Comparison of ENCODE assay signal across 17 mouse cellular contexts in the genomic region with DNA sequence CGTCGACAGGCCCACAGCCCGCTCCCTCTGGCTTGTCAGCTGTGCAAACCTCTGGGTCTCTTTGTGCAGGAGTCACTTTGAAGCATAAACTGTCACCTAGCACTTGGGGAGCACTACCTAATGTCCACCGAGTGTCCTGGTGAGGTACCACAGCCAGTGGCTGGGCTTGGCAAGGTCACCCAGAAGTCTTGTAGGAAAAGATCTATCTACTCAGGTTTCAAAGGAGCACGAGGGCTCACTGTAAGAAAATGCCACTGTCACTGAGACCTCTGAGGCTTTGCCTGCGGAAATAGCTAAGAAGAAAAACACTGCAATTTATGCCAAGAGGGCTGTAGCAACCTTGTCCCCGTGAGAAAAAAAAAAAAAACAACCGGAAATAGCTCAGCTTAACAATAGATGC. TPM values are rescaled to one million over a fixed set of nuclear protein-coding genes. Genes with fewer than 3 reads are reported as not detected.
A peak's percentile ranks its signal among the peaks of the same experiment; 100 is the strongest.
DNase-seq lines count a peak whose midpoint lies in the region; ATAC-seq lines count a peak whose summit lies in the region.
"Had no signal": no experiment of that assay in that cellular context is flagged by ENCODE, and none has a peak within 500 bp of the region (broad histone marks: within the 10 kb centered on the region; RNA-seq: fewer than 3 reads in every experiment).

No protein-coding gene starts in this region.

- 0 out of 2 replicates have a peak overlapping the region, but pooled peaks have one; percentile 2 for H3K27ac ChIP-seq in hindbrain, embryonic 10.5 days
- H3K27ac ChIP-seq in hindbrain, embryonic 12.5 days, result no peak overlapping the region
- no peak overlapping the region for H3K27ac ChIP-seq in embryonic facial prominence, embryonic 14.5 days (replicated peaks; ENCODE audit: low read depth, low read length)
- H3K27ac ChIP-seq: neural tube, embryonic 12.5 days had no signal

- H3K9me3 ChIP-seq in hindbrain, embryonic 10.5 days, result no peaks in the 10 kb centered on the region
- no peaks in the 10 kb centered on the region for H3K9me3 ChIP-seq in hindbrain, embryonic 12.5 days (replicated peaks)
- no peaks in the 10 kb centered on the region for H3K9me3 ChIP-seq in embryonic facial prominence, embryonic 14.5 days (ENCODE audit: control insufficient read depth, low read length)
- H3K9me3 ChIP-seq: liver, embryonic 13.5 days; neural tube, embryonic 12.5 days had no signal

- no peak for ATAC-seq in hindbrain, embryonic 12.5 days (ENCODE audit: low FRiP score)
- peak; percentile 64 for ATAC-seq in CD4-positive, CD25-positive, alpha-beta regulatory T cell, adult 4 months
- ATAC-seq in embryonic facial prominence, embryonic 14.5 days (ENCODE audit: low read depth), result no peak; the same call in 1 of the 2 replicates
- ATAC-seq: intestine, embryonic 16.5 days; lung, postnatal 0 days; Patski had no signal

- peaks cover 20% of the 10 kb centered on the region for H3K4me1 ChIP-seq in hindbrain, embryonic 10.5 days (replicated peaks)
- H3K4me1 ChIP-seq in hindbrain, embryonic 12.5 days, result peaks cover 18% of the 10 kb centered on the region
- peaks cover 18% of the 10 kb centered on the region for H3K4me1 ChIP-seq in embryonic facial prominence, embryonic 14.5 days (ENCODE audit: control insufficient read depth, insufficient read depth, low read length)

- H3K36me3 ChIP-seq in hindbrain, embryonic 10.5 days, result no peaks in the 10 kb centered on the region
- no peaks in the 10 kb centered on the region for H3K36me3 ChIP-seq in hindbrain, embryonic 12.5 days
- H3K36me3 ChIP-seq in embryonic facial prominence, embryonic 14.5 days (ENCODE audit: control insufficient read depth, insufficient read depth, low read length), result no peaks in the 10 kb centered on the region
- H3K36me3 ChIP-seq: liver, embryonic 13.5 days; neural tube, embryonic 12.5 days had no signal

- H3K27me3 ChIP-seq in hindbrain, embryonic 10.5 days (ENCODE audit: insufficient read depth, poor library complexity, severe bottlenecking), result no peaks in the 10 kb centered on the region
- H3K27me3 ChIP-seq in hindbrain, embryonic 12.5 days, result no peaks in the 10 kb centered on the region
- H3K27me3 ChIP-seq in embryonic facial prominence, embryonic 14.5 days (replicated peaks; ENCODE audit: control insufficient read depth, insufficient read depth, low read length), result no peaks in the 10 kb centered on the region
- H3K27me3 ChIP-seq: liver, embryonic 13.5 days; neural tube, embryonic 12.5 days; Patski had no signal

- no peak for DNase-seq in hindbrain, embryonic 10.5 days (ENCODE audit: low spot score)
- DNase-seq in embryonic facial prominence, embryonic 14.5 days (ENCODE audit: low spot score), result peak; percentile 61
- DNase-seq in naive thymus-derived CD4-positive, alpha-beta T cell, adult 2 months (ENCODE audit: low read depth), result peak; percentile 68
- no peak for DNase-seq in urinary bladder, postnatal 4 days (ENCODE audit: low spot score in 2 of 2)
- no peak for DNase-seq in layer of hippocampus, postnatal 10 days (ENCODE audit: low spot score in 2 of 2)
- DNase-seq: cerebellum, adult 2 months; heart, adult 11 months; heart, postnatal 36 days; kidney, postnatal 4 days; liver, embryonic 13.5 days; spleen, adult 18-20 months had no signal

- H3K4me2 ChIP-seq in hindbrain, embryonic 12.5 days (replicated peaks), result no peak overlapping the region
- no peak overlapping the region for H3K4me2 ChIP-seq in embryonic facial prominence, embryonic 14.5 days (ENCODE audit: low read depth, low read length)
- H3K4me2 ChIP-seq: liver, embryonic 13.5 days; neural tube, embryonic 12.5 days had no signal

- no peak overlapping the region for H3K9ac ChIP-seq in hindbrain, embryonic 12.5 days
- no peak overlapping the region for H3K9ac ChIP-seq in embryonic facial prominence, embryonic 14.5 days (ENCODE audit: low read depth, low read length)
- H3K9ac ChIP-seq: neural tube, embryonic 12.5 days had no signal

- WGBS in hindbrain, embryonic 10.5 days, result 64% methylated on average over 8 of the region's 8 CpGs
- 54% methylated on average over 8 of the region's 8 CpGs for WGBS in hindbrain, embryonic 12.5 days
- 33% methylated on average over 8 of the region's 8 CpGs for WGBS in embryonic facial prominence, embryonic 14.5 days

- no peak overlapping the region for H3K4me3 ChIP-seq in hindbrain, embryonic 10.5 days
- no peak overlapping the region for H3K4me3 ChIP-seq in hindbrain, embryonic 12.5 days
- H3K4me3 ChIP-seq in embryonic facial prominence, embryonic 14.5 days (ENCODE audit: low read depth, low read length), result no peak overlapping the region
- H3K4me3 ChIP-seq: liver, embryonic 13.5 days; neural tube, embryonic 12.5 days had no signal

RNA-seq across cellular contexts. Expression of a gene that starts 54.7 kb away (rescaled TPM):
- 6.8 and 7.1 TPM in 2 replicates for polyA plus RNA-seq in hindbrain, embryonic 10.5 days (2016; fragmentation: Nextera tagmentation; extraction: Ambion mirVana)
- 5.9 and 6.4 TPM in 2 replicates for polyA plus RNA-seq in hindbrain, embryonic 12.5 days (2016; fragmentation: Nextera tagmentation; extraction: Ambion mirVana)
- 1 to 10 TPM; 2.5 to 7.8 TPM for polyA plus RNA-seq in CD4-positive, CD25-positive, alpha-beta regulatory T cell, adult 4 months (2017; shearing (Covaris generic))
- polyA plus RNA-seq in embryonic facial prominence, embryonic 14.5 days (2014; fragmentation: Nextera tagmentation; extraction: Ambion mirVana), result 5.6 and 5.8 TPM in 2 replicates
- total RNA-seq in layer of hippocampus, postnatal 10 days (2021), result 10 to 100 TPM; 11.9 to 12.0 TPM

RNA-seq across cellular contexts. Expression of a gene that starts 54.8 kb away (rescaled TPM):
- polyA plus RNA-seq in hindbrain, embryonic 10.5 days (2016; fragmentation: Nextera tagmentation; extraction: Ambion mirVana), result 37.8 and 40.2 TPM in 2 replicates
- polyA plus RNA-seq in hindbrain, embryonic 12.5 days (2016; fragmentation: Nextera tagmentation; extraction: Ambion mirVana), result 32.6 and 34.4 TPM in 2 replicates
- 10 to 100 TPM; 12.3 to 13.2 TPM for polyA plus RNA-seq in CD4-positive, CD25-positive, alpha-beta regulatory T cell, adult 4 months (2017; shearing (Covaris generic))
- 36.1 and 42.2 TPM in 2 replicates for polyA plus RNA-seq in embryonic facial prominence, embryonic 14.5 days (2014; fragmentation: Nextera tagmentation; extraction: Ambion mirVana)
- total RNA-seq in layer of hippocampus, postnatal 10 days (2021), result 10 to 100 TPM; 23.3 to 23.4 TPM

Comparison
In these comparisons a context has a peak if more than half of its experiments do, and no peak if none do; other contexts are left out.
1. DNase-seq: peak in embryonic facial prominence, embryonic 14.5 days (single experiment) and naive thymus-derived CD4-positive, alpha-beta T cell, adult 2 months (single experiment); none in hindbrain, embryonic 10.5 days (single experiment), urinary bladder, postnatal 4 days (0 of 2) and layer of hippocampus, postnatal 10 days (0 of 2).